Mouse (Mus musculus) kidney, adult 2 months (tissue): Measurements from ENCODE around the gene Unc13c. TPM values are rescaled to one million over a fixed set of nuclear protein-coding genes. Genes with fewer than 3 reads are reported as not detected.

Source experiments
- DNase-seq: peaks from one replicate; pipeline ENCODE4 v3.0.0; 2021
- H3K27ac ChIP-seq: fragments of 200-500 bp; 2 replicates; pipeline ENCODE4 v1.5.1; 2012; ENCODE audit warnings: low read depth, low read length, control low read depth, inconsistent platforms; ENCODE audit not compliant: insufficient read depth
- H3K27me3 ChIP-seq: fragments of 200-500 bp; replicated peaks from 2 replicates; pipeline ENCODE4 v1.6.1; 2012; ENCODE audit warnings: mild to moderate bottlenecking, moderate library complexity, low read length, inconsistent platforms; ENCODE audit not compliant: control insufficient read depth, insufficient read depth
- H3K36me3 ChIP-seq: fragments of 200-500 bp; 2 replicates; pipeline ENCODE4 v1.6.1; 2012; ENCODE audit warnings: mild to moderate bottlenecking, moderate library complexity, low read length, inconsistent platforms; ENCODE audit not compliant: control insufficient read depth, insufficient read depth
- H3K4me1 ChIP-seq: fragments of 200-500 bp; 2 replicates; pipeline ENCODE4 v1.6.1; 2011; ENCODE audit warnings: low read length; ENCODE audit not compliant: control insufficient read depth, insufficient read depth
- H3K4me3 ChIP-seq: fragments of 200-500 bp; 2 replicates; pipeline ENCODE4 v1.5.1; 2011; ENCODE audit warnings: mild to moderate bottlenecking, low read depth, low read length, control low read depth; ENCODE audit not compliant: insufficient read depth
- CTCF ChIP-seq: fragments of 200-500 bp; conservative IDR thresholded peaks from 2 replicates; pipeline ENCODE4 v1.5.1; 2011; ENCODE audit warnings: low read depth, mild to moderate bottlenecking, control low read depth, low read length, moderate library complexity, mixed read lengths; ENCODE audit not compliant: insufficient read depth, insufficient read length
- POLR2A ChIP-seq: fragments of 200-500 bp; IDR thresholded peaks from one replicate; pipeline ENCODE4 v1.6.1; 2011; ENCODE audit warnings: low read depth, low read length, control low read depth
- WGBS: fragments of 180-500 bp; shearing (Covaris S2); methylation state at CpG from one replicate; pipeline ENCODE4 v1.1.7; 2018; 5-methylcytosine and 5-hydroxymethylcytosine counted together
- polyA plus RNA-seq: library from polyadenylated mRNA; depleted of rRNA; stranded (reverse); fragments of >200 nt; gene quantifications from 2 replicates; pipeline ENCODE4 v1.2.3, GENCODE M21; 2012

The Unc13c gene
- polyA plus RNA-seq, 1 experiment, result 0.28 TPM

GRCm38 (mm10) chr9:73927276-73927675 is 41.5 kb downstream of the Unc13c start:
- Histone ChIP-seq H3K27ac (no peak overlapping the region), H3K4me1 (no peaks in the 10 kb centered on the region), H3K36me3 (no peaks in the 10 kb centered on the region), H3K27me3 (no peaks in the 10 kb centered on the region), H3K4me3 (no peak overlapping the region)
- TF ChIP-seq POLR2A (no peak), CTCF (no peak)
- WGBS, result 83% methylated on average over 2 of the region's 2 CpGs
- DNase-seq, result no peak

DNA sequence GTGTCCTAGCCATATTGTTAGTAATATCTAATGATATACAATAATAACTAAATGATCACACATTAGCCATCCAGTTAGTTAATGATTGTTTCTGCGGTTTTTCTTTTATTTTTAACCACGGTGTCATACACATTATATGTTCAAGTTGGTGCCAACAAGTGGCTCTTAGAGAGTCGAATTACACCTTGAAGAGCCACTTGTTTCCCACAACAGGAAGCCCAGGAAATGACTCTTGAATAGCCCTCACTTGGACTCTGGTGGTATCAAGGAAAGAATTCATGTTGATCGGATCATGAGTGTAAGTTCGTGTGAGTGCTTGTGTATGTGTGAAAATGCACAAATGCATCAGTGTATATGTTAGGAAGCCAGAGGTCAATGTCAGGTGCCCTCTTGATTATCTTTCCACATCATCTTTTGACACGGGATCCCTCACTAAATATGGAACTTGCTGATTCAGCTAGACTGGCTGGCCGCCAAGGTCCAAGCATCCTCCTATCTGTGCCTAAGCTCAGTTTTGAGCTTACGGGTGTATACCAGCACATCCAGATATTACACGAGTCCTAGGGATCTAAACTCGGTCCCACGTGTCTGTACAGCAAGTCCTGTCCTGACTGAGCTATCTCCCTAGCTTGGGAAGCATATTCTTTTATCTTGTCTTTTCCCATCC is 46.2 kb downstream of the Unc13c start:
- Histone ChIP-seq H3K4me3 (no peak overlapping the region), H3K27me3 (no peaks in the 10 kb centered on the region), H3K4me1 (no peaks in the 10 kb centered on the region), H3K36me3 (no peaks in the 10 kb centered on the region), H3K27ac (no peak overlapping the region)
- TF ChIP-seq POLR2A (no peak), CTCF (no peak)
- 67% methylated on average over 11 of the region's 11 CpGs for WGBS
- no peak for DNase-seq

GRCm38 (mm10) chr9:73905959-73906358 is 62.8 kb downstream of the Unc13c start:
- Histone ChIP-seq H3K4me1 (no peaks in the 10 kb centered on the region), H3K36me3 (no peaks in the 10 kb centered on the region), H3K27me3 (no peaks in the 10 kb centered on the region), H3K27ac (no peak overlapping the region), H3K4me3 (no peak overlapping the region)
- 49% methylated on average over 4 of the region's 4 CpGs for WGBS
- TF ChIP-seq CTCF, result no peak
- TF ChIP-seq POLR2A, result no peak
- DNase-seq, result no peak

DNA sequence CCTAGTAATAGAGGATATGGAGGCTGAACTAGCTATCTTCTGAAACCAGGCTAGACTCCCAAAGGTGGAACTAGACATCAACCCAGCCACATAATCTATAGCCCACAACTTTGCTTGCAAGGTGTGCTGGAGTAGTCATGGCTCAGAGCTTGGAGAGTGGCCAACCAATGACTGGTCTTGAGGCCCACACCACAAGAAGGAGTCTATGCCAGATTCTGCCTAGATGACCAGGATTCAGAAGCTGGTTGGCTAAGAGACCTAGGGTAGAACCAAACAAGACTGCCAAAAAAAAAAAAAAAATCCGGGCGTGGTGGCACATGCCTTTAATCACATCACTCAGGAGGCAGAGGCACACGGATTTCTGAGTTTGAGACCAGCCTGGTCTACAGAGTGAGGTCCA is 70.2 kb downstream of the Unc13c start:
- Histone ChIP-seq H3K36me3 (no peaks in the 10 kb centered on the region), H3K4me3 (no peak overlapping the region), H3K27ac (no peak overlapping the region), H3K4me1 (no peaks in the 10 kb centered on the region), H3K27me3 (no peaks in the 10 kb centered on the region)
- no peak for TF ChIP-seq POLR2A
- TF ChIP-seq CTCF, result no peak
- DNase-seq, result no peak
- WGBS, result 83% methylated on average over 3 of the region's 3 CpGs

DNA sequence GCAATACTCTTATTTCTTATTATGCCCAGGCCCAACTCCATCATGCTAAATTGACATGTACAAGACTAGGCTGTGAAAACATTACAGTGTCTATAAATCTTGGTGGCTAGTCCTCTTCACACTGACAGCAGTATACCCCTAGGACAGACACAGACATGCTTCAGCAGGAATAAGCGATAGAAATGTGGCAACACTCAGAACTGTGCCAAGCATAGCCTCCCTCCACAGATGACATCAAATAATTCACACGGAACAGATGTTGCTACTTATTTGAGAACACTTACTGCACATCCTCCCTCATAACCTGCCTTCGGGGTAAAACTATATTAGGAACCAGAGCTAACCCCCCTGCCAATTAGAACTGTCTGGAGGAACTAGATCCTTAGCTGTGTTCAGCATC is 72.6 kb downstream of the Unc13c start:
- Histone ChIP-seq H3K36me3 (no peaks in the 10 kb centered on the region), H3K4me1 (no peaks in the 10 kb centered on the region), H3K4me3 (no peak overlapping the region), H3K27me3 (no peaks in the 10 kb centered on the region), H3K27ac (no peak overlapping the region)
- no peak for DNase-seq
- TF ChIP-seq CTCF, result no peak
- TF ChIP-seq POLR2A, result no peak
- WGBS, result 62% methylated on average over 3 of the region's 3 CpGs

- Histone ChIP-seq H3K36me3 (no peaks in the 10 kb centered on the region), H3K27me3 (no peaks in the 10 kb centered on the region), H3K4me1 (no peaks in the 10 kb centered on the region), H3K4me3 (no peak overlapping the region), H3K27ac (no peak overlapping the region)
- no peak for DNase-seq
- WGBS, result 60% methylated on average over 1 of the region's 1 CpGs
- TF ChIP-seq CTCF (no peak), POLR2A (no peak)
Measured at GRCm38 (mm10) chr9:73883587-73883986, 85.2 kb downstream of the Unc13c start.

- DNase-seq, result no peak
- Histone ChIP-seq H3K36me3 (no peaks in the 10 kb centered on the region), H3K27ac (no peak overlapping the region), H3K4me3 (no peak overlapping the region), H3K27me3 (no peaks in the 10 kb centered on the region), H3K4me1 (no peaks in the 10 kb centered on the region)
- TF ChIP-seq POLR2A (no peak), CTCF (no peak)
- WGBS, result 63% methylated on average over 1 of the region's 1 CpGs
Measured at GRCm38 (mm10) chr9:73883143-73883542, 85.6 kb downstream of the Unc13c start.
